Mouse (Mus musculus): Measurements from ENCODE around the gene Nppa.
A peak's percentile ranks its signal among the peaks of the same experiment; 100 is the strongest.

Nppa gene

GRCm38 (mm10) chr4:148000202-148000772 lies at the start of gene Nppa:
Gene Nppa (plus strand): TSS chr4:148000722.
- DNase-seq (ENCODE audit: low spot score): no peak

- no peak for DNase-seq (ENCODE audit: low spot score)
These were observed 46.9 kb upstream of the Nppa start for GRCm38 (mm10) chr4:147953590-147953989.

- no peak for DNase-seq (ENCODE audit: low spot score)
These were observed 43.4 kb upstream of the Nppa start for GRCm38 (mm10) chr4:147957141-147957540.

- peak; percentile 58 for DNase-seq (ENCODE audit: low spot score)
These were observed 40.4 kb upstream of the Nppa start for GRCm38 (mm10) chr4:147959881-147960831.

GRCm38 (mm10) chr4:147962781-147963180 lies 37.7 kb upstream of the Nppa start:
- DNase-seq (ENCODE audit: low spot score): no peak

GRCm38 (mm10) chr4:147963623-147964022 lies 36.9 kb upstream of the Nppa start:
- DNase-seq (ENCODE audit: low spot score): no peak

GRCm38 (mm10) chr4:147965712-147966111 lies 34.8 kb upstream of the Nppa start:
- no peak for DNase-seq (ENCODE audit: low spot score)

- no peak for DNase-seq (ENCODE audit: low spot score)
These were observed 31.7 kb upstream of the Nppa start for GRCm38 (mm10) chr4:147968816-147969215.

GRCm38 (mm10) chr4:147969337-147969736 lies 31.2 kb upstream of the Nppa start:
- DNase-seq (ENCODE audit: low spot score): no peak

GRCm38 (mm10) chr4:147976237-147976636 lies 24.3 kb upstream of the Nppa start:
- DNase-seq (ENCODE audit: low spot score): no peak

GRCm38 (mm10) chr4:147977726-147978125 lies 22.8 kb upstream of the Nppa start:
- no peak for DNase-seq (ENCODE audit: low spot score)

GRCm38 (mm10) chr4:147978391-147978790 lies 22.1 kb upstream of the Nppa start:
- DNase-seq (ENCODE audit: low spot score): no peak

GRCm38 (mm10) chr4:147979441-147979860 lies 21.1 kb upstream of the Nppa start:
- no peak for DNase-seq (ENCODE audit: low spot score)

GRCm38 (mm10) chr4:147985205-147986132 lies 15.1 kb upstream of the Nppa start, which contains the start of gene Nppb:
Gene Nppb (plus strand): TSS chr4:147985788.
- DNase-seq (ENCODE audit: low spot score): peak; percentile 44

GRCm38 (mm10) chr4:147993571-147994095 lies 6.9 kb upstream of the Nppa start:
- DNase-seq (ENCODE audit: low spot score): no peak

GRCm38 (mm10) chr4:147995311-147995710 lies 5.2 kb upstream of the Nppa start:
- DNase-seq (ENCODE audit: low spot score): no peak

- DNase-seq (ENCODE audit: low spot score): no peak
These were observed 679 bp downstream of the Nppa start for GRCm38 (mm10) chr4:148001013-148001789.

- DNase-seq (ENCODE audit: low spot score): no peak
These were observed 1.3 kb downstream of the Nppa start for GRCm38 (mm10) chr4:148001866-148002265.

- no peak for DNase-seq (ENCODE audit: low spot score)
These were observed 3.8 kb downstream of the Nppa start for GRCm38 (mm10) chr4:148004361-148004760.

GRCm38 (mm10) chr4:148008412-148008811 lies 7.9 kb downstream of the Nppa start:
- peak; percentile 42 for DNase-seq (ENCODE audit: low spot score)

- no peak for DNase-seq (ENCODE audit: low spot score)
These were observed 9.1 kb downstream of the Nppa start for GRCm38 (mm10) chr4:148009641-148010040.

Data from urinary bladder, postnatal 14 days (tissue).